Mouse (Mus musculus) adrenal gland, postnatal 4 days (tissue): ENCODE measurements at regions not wholly inside any gene's neighbourhood (a gene's known extent, or its start where the extent isn't known, plus 50 kb on each side); places are given as distances from the start of the nearest gene placed in this dataset.
A peak's percentile ranks its signal among the peaks of the same experiment; 100 is the strongest.

Experiments used
- DNase-seq, 2 experiments: peaks; one replicate each; pipeline ENCODE4 v3.0.0; 2021 to 2022; ENCODE audit warnings: low spot score in 2 of 2, mixed read lengths in 2 of 2

DNA sequence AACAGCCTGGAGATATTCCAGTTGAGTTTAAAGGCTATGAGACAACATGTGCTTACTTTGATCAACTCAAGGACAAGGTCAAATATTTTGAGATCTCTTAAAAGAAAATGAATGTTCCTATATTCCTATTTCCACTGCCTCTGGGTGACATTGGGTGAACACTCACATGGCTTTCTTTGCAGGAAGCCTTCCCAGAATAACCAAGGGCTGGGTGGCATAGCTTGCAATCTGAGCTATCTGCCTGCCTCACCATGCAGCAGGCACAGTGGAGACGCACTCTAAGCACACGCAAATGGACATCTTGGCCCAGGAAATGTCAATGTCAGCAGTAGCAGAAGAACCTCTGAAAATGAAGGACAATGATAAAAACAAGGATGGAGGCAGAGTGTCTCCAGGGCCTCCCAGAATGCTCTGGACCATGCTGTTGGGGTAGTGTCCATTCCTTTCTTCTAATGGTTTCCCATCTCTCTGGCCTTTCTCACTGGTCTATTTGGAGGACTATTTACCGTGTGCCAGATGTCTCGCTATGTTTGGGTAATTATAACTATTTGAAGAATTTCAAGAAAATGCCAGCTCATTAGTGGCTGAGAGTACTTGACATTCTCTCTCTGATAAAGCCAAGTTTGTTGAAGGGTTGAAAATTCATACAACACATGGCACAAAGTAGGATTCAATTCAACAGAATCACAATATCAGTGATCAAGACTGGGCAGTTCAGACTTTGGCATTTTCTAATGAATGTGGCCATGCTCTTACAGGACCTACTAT, 276.3 kb upstream of the Rnf32 start:
- no peak for DNase-seq

DNA sequence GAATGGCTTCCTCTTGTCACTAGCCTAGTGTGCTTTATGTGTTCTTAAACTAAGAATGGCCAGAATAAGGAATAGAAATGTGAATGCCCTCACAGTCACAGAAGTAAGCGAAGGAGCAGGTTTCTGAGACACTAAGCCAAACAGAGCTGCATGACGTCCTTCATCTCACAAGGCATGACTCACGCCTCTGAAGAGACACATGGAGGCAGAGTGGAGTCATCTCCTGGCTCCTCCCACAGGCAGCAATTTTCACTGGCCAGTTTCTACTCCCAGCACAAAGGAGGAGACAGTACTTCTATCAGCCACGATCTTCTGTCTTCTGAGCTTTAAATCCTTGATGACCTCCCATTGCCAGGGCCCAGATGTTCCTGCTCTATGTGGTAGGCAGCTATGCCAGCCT, 291.3 kb upstream of the Rnf32 start:
- no peak for DNase-seq

DNA sequence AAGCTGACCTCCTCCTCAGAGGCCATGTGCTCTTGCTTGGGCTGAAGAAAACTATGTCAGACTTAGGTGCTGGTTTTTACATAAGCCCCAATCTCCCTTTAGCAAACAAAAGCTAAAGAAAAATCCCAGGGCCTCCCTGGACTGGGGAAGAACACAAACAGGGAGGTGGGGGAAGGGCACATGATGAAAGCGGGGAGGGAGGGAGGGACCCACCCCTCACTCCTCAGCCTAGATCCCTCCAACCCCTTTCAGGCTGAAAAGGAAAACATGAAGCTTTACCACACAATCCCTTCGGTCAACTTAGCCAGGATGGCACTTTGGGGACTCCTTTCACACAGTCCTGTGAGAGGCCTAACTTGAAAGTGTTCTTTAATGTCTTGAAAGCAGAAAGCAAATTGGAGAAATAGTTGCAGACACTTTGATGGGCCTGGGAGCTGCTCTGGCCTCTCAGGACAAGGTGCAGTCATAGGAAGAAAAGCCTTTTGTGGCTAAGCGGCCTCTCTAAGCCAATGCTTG, 291.9 kb upstream of the Rnf32 start:
- no peak for DNase-seq

DNA sequence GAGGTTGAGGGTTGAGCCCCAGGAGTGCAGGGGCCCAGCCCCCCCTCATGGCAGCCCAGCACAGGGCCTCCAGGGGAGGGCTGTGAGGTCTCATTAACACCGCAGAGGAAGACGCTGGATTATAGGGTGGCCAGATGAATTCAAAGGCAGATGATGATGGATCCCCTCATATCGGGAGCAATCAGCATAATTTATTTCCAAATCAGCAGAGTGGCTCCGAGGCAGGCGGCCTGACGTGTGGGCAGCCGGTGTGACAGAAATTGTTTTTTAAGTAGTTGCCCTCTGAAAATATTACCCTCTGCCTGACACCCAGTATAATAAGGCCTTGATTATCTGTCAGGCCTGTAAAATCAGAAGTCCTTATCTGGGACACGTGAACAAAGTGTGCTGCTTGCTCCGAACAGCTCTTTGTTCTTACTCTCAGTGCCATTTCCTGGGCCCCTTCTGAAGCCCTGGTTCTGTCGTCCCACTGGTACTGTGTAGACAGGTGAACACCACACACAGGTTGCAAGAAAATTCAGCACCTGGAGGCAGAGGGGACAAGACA, 303.0 kb upstream of the Rnf32 start:
- DNase-seq: no peak

DNA sequence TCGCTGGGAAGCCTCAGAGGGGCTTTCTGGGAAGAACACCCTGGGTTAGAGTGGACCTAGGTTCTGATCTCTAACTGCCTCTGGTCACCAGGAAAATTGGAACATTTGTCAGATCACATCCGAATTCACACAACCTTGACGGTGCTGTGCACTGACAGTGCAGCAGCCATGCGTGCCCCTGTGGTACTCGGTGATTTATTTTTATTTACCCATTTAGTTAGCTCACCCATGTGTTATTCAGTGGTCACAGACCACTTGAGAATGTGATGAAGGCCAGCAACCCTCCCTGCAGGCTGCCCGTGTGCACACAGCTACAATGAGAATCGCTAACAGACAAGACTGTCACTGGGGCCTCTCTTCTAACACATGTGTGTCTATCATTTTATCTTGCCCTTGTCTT, 303.8 kb upstream of the Rnf32 start:
- DNase-seq: no peak

DNA sequence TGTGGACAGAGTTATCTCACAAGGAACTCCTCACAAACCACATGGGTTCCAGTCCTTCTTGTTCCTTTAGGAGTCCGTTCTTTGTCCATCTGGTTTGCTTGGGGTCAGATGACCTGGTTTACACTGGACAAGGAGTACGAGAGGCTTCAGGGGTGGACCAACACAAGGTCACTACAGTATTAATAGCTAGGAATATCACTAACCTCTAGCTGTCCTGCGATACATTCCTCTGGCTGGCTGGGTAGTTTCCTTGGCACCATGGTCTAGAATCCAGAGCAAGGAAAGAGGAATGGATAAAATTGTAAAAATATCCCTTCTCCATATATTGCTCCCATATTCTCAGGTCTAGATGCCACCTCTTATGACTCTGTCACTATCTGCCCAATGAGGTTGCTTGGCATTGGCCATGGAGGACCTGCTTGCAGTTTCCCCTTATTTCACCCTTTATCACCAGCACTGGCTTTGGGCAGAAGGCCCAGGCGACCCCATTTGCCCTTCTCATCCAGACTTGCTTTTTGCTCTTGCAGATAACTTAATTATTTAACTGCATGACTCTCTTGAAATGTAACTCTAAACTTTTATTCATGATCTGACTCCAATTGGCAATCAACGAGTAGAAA, 310.9 kb upstream of the Rnf32 start:
- DNase-seq: no peak

DNA sequence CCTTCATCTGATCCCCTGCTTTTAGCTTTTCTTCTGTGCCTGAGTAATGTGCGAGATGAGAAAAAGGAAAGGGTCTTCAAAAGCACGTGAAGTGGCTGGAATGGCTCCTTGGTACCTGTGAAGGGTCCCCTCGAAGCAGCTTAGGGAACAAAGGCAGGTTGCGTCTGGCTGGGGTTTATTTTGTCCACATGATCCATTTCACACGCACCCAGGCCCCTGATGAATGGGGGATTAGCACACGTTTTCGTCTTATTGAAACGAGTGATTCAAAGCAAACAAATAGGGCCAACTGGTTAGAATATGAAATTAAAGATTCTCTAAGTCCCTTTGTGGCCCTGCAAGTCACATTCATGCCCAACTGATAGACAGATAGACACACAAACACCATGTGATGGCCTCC, 319.6 kb upstream of the Rnf32 start:
- no peak for DNase-seq

DNA sequence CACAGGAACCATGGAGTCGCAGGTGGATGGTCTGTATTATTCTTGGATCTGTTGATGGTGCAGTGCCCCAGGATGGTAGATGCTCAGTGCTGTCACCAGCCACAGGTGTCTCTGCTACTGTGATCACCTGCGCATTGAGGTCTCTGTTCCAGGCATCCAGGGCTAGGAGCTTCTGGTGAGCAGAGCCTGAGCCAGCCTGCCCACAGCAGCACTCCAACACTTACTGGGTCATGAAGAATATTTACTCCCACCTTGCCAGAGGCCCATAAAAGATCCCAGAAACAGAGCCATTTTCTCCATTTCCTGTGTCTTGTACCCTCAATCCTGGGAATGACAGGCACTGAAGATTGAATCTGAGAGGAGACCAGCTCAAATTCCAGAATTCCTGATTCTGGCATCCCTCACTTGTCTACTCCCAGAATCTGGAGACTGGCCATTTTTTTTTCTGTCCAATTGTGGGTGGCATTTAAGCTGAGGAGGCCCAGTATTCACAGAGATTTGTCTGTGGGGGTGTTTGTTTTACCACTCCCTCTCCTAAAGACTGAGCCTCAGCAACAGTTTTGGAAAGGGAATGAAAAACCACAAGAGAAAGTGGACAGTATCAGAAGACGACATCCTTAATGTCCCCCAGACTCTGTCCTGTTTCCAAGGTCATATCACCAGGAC, 322.1 kb upstream of the Rnf32 start:
- DNase-seq: no peak

DNA sequence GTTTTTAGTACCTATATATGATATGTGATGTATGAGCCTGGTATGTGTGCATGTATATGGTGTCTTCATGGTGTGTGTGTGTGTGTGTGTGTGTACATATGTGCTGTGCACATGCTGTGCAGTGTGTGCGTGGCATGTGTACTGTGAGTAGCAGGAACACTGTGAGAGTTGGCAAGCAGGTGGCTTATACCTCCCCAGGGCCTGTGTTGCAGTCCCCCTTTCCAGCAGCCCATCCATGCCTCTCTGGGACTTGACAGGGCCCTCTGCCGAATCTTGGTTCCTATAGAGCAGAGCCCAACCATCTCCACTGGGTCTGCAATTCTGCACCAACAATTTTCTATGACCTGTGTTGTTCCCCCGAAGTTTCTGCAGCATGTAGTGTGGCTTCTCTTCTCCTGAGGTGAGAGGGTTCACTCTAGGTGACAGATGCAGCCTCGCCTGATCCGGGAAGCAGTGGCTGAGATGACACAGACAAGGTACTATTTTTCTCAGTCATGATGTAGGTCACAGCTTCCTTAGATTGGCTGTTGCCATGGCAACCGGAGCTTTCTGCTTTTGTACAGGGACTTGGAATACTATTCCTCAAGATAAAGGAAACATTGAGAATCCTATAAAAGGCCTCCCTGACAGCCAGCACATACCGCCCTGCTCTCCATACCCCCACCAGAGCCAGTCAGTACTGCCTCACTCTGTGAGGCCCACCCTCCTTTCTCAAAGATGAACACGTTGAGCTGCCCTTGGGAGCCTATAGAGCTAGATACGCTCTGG, 336.0 kb upstream of the Rnf32 start:
- DNase-seq: no peak

DNA sequence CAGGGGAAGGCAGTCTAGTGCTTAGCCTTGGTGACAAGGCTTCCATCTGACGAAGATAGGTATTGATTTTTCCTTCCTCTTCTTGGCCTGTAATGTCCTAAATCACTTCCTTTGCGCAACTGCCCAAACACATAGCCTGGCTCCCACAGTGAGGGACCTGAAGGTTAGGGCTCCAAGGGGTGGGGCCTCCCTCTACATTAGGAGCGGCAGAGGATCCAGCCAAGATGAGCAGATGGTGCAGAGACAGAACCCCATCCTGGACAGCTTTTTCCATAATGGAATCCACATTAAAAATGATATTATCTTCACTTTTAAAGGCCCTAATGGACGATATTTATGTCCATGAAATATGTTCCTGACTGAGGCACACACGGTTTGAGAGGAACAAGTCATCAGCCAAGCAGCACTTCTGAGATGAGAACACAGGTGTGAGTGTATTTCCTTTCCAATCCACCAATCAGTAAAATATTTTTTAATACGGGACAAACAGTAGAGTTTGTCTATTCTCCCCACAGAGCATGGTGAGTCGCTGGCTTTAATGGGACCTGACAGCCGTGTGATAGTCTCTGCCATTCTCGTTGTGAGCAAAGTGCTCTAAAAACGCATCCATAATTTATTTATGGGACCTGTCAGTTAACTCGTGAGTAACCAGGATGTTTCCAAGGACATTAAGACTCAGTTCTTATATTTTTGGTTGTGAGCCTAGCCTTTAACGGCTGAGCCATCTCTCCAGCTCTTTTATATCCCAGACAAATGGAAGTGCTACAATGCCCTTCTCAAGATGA, 357.5 kb upstream of the Rnf32 start:
- DNase-seq: no peak

DNA sequence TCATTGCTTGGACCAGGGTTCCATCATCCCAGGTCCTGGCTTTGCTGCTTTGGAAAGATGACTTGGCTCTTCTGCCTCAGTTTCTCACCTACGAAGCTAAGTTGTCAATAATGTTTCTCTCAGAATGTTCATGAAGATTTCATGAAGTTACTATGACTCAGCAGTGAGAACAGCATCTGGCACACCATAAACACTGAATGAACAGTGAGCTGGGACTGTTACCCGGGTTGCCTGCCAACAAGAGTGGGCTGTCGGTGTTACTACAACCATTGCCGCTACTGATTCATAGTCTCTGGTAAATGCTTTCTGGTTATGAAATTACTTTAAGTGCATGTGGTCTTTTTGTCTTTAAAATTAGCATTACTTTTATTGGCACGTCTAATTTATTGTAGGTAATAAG, 352.0 kb upstream of the Shh start:
- DNase-seq: no peak

DNA sequence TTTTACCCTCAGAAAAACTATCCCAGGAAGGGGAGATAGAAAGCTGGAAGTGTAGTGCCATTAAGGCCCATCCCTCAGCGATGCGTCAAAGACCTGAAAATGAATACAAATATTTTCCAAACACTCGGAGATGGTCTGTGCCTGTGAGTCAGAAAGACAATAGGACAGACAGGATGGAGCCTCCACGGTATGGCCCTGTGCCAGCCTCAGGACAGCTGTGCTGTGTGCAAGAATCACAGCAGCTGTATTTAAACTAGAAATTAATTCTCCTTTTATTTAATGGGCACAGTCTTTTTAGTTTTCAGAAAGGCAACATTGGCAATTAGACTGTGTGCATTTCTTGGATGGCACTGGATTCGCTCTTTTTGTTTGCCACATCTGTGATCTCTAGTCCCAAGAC, 340.9 kb upstream of the Shh start:
- peak in 1 of 2 experiments; percentile 10 for DNase-seq

DNA sequence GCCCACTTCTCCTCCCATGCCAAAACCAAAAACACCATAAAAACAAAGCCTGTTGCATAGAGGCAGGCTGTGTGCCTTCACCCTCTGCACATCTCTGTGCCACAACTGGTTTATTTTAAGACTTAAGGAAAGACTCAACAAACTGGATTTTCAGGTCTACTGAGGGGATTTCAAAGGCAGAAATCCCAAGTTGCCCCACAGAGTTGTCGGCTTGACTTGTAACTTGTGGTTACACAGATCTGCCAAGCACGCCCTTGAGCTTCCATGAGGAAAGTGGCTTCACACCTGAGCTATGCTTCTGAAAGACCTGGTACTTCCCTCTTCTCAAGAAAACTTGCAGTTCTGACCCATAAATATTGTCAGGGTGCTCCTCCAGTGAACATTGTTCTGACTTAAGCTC, 332.4 kb upstream of the Shh start:
- no peak for DNase-seq

DNA sequence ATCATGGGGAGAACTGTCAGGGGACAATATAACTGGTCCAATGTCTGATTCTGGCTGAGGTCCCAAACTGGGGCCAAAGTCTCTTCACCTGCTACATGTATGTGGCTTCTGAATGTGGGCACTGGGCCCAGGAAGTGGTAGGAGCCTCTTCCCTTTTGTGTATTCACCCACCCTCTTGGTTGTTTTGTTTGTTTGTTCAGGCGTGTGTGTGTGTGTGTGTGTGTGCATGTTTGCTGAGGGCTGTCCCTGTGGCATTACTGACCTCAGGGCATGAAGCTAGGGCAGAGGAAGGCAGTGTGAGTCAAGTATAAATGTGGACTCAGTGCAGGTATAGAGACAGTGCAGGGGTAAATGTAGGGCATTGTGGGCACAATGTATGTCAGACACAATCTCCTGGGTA, 331.3 kb upstream of the Shh start:
- no peak for DNase-seq

DNA sequence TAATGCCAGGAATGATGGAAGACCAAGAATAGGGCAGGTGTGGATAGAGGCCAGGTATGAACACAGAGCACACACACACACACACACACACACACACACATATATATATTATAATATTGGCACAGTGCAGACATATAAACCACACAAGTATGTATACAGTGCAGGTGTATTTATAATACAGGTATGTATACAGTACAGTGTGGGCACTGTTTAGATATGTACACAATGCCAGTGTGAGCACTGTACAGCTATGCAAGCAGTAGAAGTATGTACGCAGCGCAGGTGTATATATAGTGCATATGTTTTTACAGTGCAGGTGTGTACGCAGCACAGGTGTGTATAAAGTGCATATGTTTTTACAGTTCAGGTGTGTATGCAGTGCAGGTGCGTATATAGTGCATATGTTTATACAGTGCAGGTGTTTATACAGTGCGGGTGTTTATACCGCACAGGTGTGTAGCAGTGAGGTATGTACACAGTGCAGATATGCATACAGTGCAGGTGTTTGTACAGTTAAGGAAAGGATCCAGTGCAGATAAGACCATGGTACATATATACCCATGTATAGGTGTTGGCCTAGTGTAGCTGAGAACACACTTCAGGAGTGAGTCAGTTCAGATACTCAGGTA, 328.2 kb upstream of the Shh start:
- DNase-seq: no peak

DNA sequence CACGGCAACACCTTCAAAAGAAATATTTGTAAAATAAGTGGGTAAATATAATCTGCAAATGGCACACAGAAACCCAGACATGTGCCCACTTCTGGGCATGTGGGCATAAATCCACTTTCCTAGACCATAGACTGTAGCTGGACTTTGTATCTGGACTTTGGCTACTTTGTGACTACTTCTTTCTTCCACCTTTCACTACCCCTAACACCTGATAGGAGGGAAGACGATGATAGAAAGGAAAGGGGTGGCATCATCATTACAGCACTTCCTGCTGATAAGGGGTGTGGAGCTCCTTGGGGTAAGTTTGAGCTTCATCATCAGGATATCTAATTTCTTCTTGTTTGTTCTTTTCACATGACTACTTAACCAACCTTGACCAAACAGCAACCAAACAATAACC, 326.7 kb upstream of the Shh start:
- no peak for DNase-seq

DNA sequence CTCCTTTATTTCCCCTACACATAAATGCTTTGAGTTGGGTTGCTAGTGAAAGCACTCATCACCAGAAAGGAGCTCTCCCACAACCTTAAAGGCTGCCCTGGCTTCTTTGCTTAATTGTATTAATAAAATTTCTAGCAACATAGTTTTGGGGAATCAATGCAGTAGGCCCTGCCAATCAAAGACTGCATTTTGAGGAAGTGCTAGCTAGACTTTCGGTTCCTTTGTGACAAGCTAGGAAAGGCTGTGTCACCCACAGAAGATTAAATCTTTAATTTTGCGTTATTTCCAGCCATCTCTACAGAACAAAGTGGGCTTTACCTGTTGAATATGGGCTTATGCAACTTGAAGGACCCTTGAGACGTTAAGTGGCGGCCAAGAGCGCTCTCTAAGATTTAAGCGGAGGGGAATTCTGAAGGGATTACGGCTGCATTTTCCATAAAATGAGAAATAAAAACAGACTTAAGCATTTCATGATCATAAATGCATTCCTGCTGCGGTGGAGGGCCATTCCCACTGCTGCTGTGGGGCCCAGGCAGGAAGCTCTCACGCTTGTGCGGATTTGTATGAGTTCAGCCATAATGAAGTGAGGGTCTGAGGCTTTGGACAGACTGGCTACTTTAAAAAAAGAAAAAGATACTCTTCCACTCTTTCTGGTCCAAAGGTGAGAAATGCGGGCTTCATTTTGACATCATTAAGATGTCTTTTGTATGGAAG, 318.4 kb upstream of the Shh start:
- no peak for DNase-seq

DNA sequence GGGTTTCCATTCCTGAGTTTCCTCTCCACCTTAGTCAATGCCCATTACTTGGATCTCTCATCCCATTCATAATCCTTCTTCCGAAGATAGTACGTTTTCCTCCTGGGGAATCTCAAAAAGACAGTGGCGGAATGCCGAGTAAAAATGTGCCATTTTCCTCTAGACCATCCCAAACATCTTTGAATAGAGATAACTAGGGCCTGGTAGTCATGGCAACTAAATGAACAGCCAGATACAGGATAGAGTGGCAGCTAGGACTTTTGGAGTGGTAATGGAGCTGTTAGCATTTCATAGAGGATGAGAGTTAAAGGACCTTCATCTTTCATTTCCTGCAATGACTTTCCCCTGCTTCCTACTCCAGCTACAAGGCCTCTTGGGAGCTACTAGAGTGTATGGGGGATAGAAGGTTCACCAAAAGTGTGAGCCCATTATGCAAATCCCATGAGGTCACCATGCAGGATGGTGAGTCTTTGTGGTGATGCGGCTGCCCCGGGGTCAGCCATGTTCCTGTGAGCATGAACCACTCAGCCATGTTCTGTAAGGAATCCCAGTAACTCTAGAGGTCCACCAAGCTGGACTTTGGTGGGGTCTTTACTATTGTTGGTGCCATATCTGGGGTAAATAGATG, 317.4 kb upstream of the Shh start:
- DNase-seq: no peak
